Mouse (Mus musculus): ENCODE measurements around the gene Clec18a. TPM values are rescaled to one million over a fixed set of nuclear protein-coding genes. Genes with fewer than 3 reads are reported as not detected.
"Not testable (repeated sequence)": the region's sequence is repeated elsewhere in the genome, so short reads cannot be mapped to it uniquely, and the experiment has no call there.

Gene Clec18a
- polyA plus RNA-seq (2016; fragmentation: Nextera tagmentation; extraction: Ambion mirVana): 1.1 and 2.0 TPM in 2 replicates

DNA sequence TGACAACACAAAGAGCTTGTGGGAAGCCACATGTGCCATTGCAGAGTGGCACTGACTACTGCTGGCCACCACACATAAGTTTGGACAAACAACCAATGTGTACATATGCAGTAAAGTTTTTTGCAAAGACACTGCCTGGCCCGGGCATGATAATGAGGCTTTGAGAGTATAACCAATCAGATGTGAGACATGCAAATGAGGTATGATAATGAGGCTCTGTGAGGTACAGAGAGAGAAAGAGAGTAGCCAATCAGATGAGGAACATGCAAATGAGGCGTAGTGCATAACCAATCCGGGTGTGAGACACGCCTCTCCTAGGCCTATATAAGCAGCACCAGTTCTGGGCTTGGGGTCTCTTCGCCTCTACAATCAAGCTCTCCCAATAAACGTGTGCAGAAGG, at the start of gene Clec18a:
Clec18a (minus strand) TSS at position 101 of the 400 bp plus-strand sequence.
- H3K27me3 ChIP-seq (ENCODE audit: low read depth, poor library complexity, severe bottlenecking); H3K27ac ChIP-seq (replicated peaks); H3K4me3 ChIP-seq; H3K9me3 ChIP-seq (replicated peaks); H3K36me3 ChIP-seq; DNase-seq (ENCODE audit: low spot score): not testable (repeated sequence)
- H3K4me1 ChIP-seq: peaks cover 20% of the 10 kb centered on the region
- 87% methylated on average over 6 of the region's 6 CpGs for WGBS

GRCm38 (mm10) chr8:111130756-111131155, 38.5 kb upstream of the Clec18a start:
- DNase-seq (ENCODE audit: low spot score): no peak
- Histone ChIP-seq H3K27ac (replicated peaks) (no peak overlapping the region), H3K9me3 (replicated peaks) (no peaks in the 10 kb centered on the region), H3K36me3 (peaks cover 96% of the 10 kb centered on the region), H3K4me1 (no peaks in the 10 kb centered on the region), H3K27me3 (ENCODE audit: low read depth, poor library complexity, severe bottlenecking) (no peaks in the 10 kb centered on the region), H3K4me3 (no peak overlapping the region)
- 92% methylated on average over 2 of the region's 2 CpGs for WGBS

GRCm38 (mm10) chr8:111119481-111119880, 27.3 kb upstream of the Clec18a start:
- H3K4me1 ChIP-seq: no peaks in the 10 kb centered on the region
- no peaks in the 10 kb centered on the region for H3K27me3 ChIP-seq (ENCODE audit: low read depth, poor library complexity, severe bottlenecking)
- no peak for DNase-seq (ENCODE audit: low spot score)
- no peaks in the 10 kb centered on the region for H3K9me3 ChIP-seq (replicated peaks)
- WGBS: 96% methylated on average over 3 of the region's 3 CpGs
- peaks cover 98% of the 10 kb centered on the region for H3K36me3 ChIP-seq
- no peak overlapping the region for H3K4me3 ChIP-seq
- no peak overlapping the region for H3K27ac ChIP-seq (replicated peaks)

DNA sequence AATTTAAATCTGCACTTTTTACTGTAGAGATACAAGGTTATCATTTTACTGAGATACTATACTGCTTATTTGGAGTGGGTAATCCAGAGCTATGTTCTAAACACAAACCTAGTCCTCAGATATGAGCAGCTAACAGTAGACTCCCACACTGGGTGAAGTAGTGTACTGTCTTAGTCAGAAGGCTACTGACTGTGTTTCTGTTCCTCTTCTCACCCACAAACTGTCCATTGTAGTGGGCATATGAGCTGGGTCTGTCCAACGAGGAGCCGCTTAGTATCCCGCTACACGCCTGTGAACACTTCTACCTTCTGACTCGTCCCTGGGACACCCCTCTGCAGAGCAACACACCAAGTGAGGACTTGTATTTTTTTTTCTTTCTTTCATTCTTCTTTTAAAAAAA, 22.7 kb upstream of the Clec18a start:
- no peaks in the 10 kb centered on the region for H3K9me3 ChIP-seq (replicated peaks)
- H3K36me3 ChIP-seq: peaks cover 89% of the 10 kb centered on the region
- no peak for DNase-seq (ENCODE audit: low spot score)
- no peaks in the 10 kb centered on the region for H3K4me1 ChIP-seq
- no peak overlapping the region for H3K4me3 ChIP-seq
- no peaks in the 10 kb centered on the region for H3K27me3 ChIP-seq (ENCODE audit: low read depth, poor library complexity, severe bottlenecking)
- no peak overlapping the region for H3K27ac ChIP-seq (replicated peaks)
- WGBS: 94% methylated on average over 5 of the region's 5 CpGs

DNA sequence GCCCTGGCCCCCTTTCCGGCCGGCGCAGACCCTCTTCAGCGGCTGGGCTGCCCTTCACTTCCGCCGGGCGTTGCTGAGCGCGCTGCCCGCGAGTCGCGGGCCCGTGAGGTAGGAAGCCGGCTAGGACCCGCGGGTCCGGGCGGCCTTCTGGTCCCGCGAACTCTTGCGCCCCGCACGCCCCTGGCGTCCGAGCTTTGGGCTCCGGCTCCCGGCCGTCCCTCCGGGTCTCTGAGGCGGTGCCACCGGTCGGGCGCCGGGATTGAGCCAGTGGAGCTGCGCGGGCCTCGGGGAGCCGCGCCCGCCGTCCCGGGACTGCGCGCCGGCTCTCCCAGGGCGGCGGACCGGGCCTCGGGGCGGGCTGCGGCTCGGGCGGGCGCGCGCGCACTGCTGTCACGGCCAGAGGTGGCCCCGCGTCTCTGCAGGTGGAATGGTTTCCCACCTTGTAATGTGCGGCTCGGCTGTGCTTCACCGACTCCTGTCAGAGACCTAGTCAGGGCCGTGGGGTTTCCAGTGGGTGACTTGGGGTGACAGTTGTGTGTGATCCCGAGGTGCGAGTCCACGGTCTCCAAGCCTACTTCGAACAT, 2.6 kb upstream of the Clec18a start:
- peak overlapping the region; percentile 71 for H3K27ac ChIP-seq (replicated peaks)
- not testable (repeated sequence) for H3K27me3 ChIP-seq (ENCODE audit: low read depth, poor library complexity, severe bottlenecking); DNase-seq (ENCODE audit: low spot score); H3K9me3 ChIP-seq (replicated peaks); H3K36me3 ChIP-seq
- H3K4me3 ChIP-seq: peak overlapping the region; percentile 71
- H3K4me1 ChIP-seq: peaks cover 20% of the 10 kb centered on the region
- under 1% methylated on average over 68 of the region's 69 CpGs for WGBS

- DNase-seq (ENCODE audit: low spot score): peak; percentile 92
- peak within 1 kb of the TSS; percentile 71 for H3K27ac ChIP-seq (replicated peaks)
- H3K4me3 ChIP-seq: peak within 1 kb of the TSS; percentile 71
- H3K36me3 ChIP-seq: no peaks in the 10 kb centered on the region
- no peaks in the 10 kb centered on the region for H3K9me3 ChIP-seq (replicated peaks)
- WGBS: 5% methylated on average over 72 of the region's 72 CpGs
- no peaks in the 10 kb centered on the region for H3K27me3 ChIP-seq (ENCODE audit: low read depth, poor library complexity, severe bottlenecking)
- peaks cover 20% of the 10 kb centered on the region for H3K4me1 ChIP-seq
Measured at GRCm38 (mm10) chr8:111093865-111094718, 1.9 kb upstream of the Clec18a start, which contains the start of gene Pdpr. Gene Pdpr (plus strand): TSS chr8:111094630.

DNA sequence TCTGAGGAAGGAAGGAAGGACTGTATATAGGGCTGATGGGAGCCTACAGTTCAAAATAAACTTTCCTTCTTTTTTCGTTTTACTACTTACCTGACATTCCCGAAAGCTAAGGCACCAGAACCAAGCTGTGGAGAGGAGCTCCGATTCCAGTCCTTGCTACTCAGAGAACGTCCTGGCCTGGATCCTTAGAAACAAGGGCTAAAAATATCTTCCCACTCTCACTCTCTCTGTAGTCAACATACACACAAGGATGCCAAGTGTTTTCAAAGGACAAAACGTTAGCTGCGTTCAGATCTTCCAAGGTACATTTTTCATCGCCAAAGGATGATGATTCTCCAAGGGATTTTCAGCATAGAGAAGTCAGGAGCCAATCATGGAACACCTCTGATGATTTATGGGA, 520 bp downstream of the Clec18a start:
- H3K4me1 ChIP-seq: peaks cover 20% of the 10 kb centered on the region
- H3K27me3 ChIP-seq (ENCODE audit: low read depth, poor library complexity, severe bottlenecking): no peaks in the 10 kb centered on the region
- no peaks in the 10 kb centered on the region for H3K9me3 ChIP-seq (replicated peaks)
- WGBS: 82% methylated on average over 7 of the region's 7 CpGs
- H3K36me3 ChIP-seq: no peaks in the 10 kb centered on the region
- DNase-seq (ENCODE audit: low spot score): no peak
- no peak overlapping the region for H3K27ac ChIP-seq (replicated peaks)
- H3K4me3 ChIP-seq: no peak overlapping the region

DNA sequence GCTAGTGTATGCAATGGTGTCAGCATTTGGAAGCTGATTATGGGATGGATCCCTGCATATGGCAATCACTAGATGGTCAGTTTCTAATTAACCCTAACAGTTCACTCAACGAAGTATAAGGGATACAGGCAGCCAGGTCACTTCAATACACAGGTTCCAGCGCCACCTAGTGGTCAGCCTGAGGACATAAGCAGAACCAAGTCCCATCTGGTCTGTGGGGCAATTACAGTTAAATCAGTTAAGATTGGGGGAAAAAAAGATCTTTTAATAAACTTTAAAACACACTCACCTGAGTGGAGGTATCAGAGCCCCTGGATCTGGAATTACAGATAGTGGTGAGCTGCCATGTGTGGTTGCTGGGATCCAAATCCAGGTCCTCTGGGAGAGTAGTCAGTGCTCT, 2.1 kb downstream of the Clec18a start:
- H3K4me3 ChIP-seq: no peak overlapping the region
- no peaks in the 10 kb centered on the region for H3K27me3 ChIP-seq (ENCODE audit: low read depth, poor library complexity, severe bottlenecking)
- peak; percentile 80 for DNase-seq (ENCODE audit: low spot score)
- peaks cover 9% of the 10 kb centered on the region for H3K4me1 ChIP-seq
- no peaks in the 10 kb centered on the region for H3K9me3 ChIP-seq (replicated peaks)
- H3K27ac ChIP-seq (replicated peaks): no peak overlapping the region
- H3K36me3 ChIP-seq: no peaks in the 10 kb centered on the region
- WGBS: 0% methylated on average over 2 of the region's 2 CpGs

- not testable (repeated sequence) for H3K4me3 ChIP-seq; H3K9me3 ChIP-seq (replicated peaks); H3K27ac ChIP-seq (replicated peaks); H3K36me3 ChIP-seq; H3K27me3 ChIP-seq (ENCODE audit: low read depth, poor library complexity, severe bottlenecking); DNase-seq (ENCODE audit: low spot score)
- peaks cover 37% of the 10 kb centered on the region for H3K4me1 ChIP-seq
- 87% methylated on average over 5 of the region's 5 CpGs for WGBS
Measured at GRCm38 (mm10) chr8:111083936-111084335, 8.3 kb downstream of the Clec18a start.

GRCm38 (mm10) chr8:111081580-111082258, 10.5 kb downstream of the Clec18a start:
- Histone ChIP-seq H3K9me3 (replicated peaks) (no peaks in the 10 kb centered on the region), H3K27ac (replicated peaks) (peak overlapping the region; percentile 46), H3K36me3 (no peaks in the 10 kb centered on the region), H3K27me3 (ENCODE audit: low read depth, poor library complexity, severe bottlenecking) (no peaks in the 10 kb centered on the region), H3K4me1 (peaks cover 40% of the 10 kb centered on the region), H3K4me3 (peak overlapping the region; percentile 5; the same call in 1 of the 2 replicates)
- no peak for DNase-seq (ENCODE audit: low spot score)
- WGBS: 47% methylated on average over 12 of the region's 12 CpGs

- peak overlapping the region; percentile 14; the same call in 1 of the 2 replicates for H3K4me3 ChIP-seq
- WGBS: 35% methylated on average over 6 of the region's 6 CpGs
- no peaks in the 10 kb centered on the region for H3K9me3 ChIP-seq (replicated peaks)
- peaks cover 40% of the 10 kb centered on the region for H3K4me1 ChIP-seq
- no peaks in the 10 kb centered on the region for H3K27me3 ChIP-seq (ENCODE audit: low read depth, poor library complexity, severe bottlenecking)
- peak overlapping the region; percentile 46; the same call in 1 of the 2 replicates for H3K27ac ChIP-seq (replicated peaks)
- peak; percentile 37 for DNase-seq (ENCODE audit: low spot score)
- no peaks in the 10 kb centered on the region for H3K36me3 ChIP-seq
Measured at GRCm38 (mm10) chr8:111079861-111080271, 12.4 kb downstream of the Clec18a start.

GRCm38 (mm10) chr8:111079461-111079860, 12.8 kb downstream of the Clec18a start:
- no peaks in the 10 kb centered on the region for H3K36me3 ChIP-seq
- no peaks in the 10 kb centered on the region for H3K9me3 ChIP-seq (replicated peaks)
- peaks cover 40% of the 10 kb centered on the region for H3K4me1 ChIP-seq
- no peak overlapping the region for H3K27ac ChIP-seq (replicated peaks)
- H3K27me3 ChIP-seq (ENCODE audit: low read depth, poor library complexity, severe bottlenecking): no peaks in the 10 kb centered on the region
- DNase-seq (ENCODE audit: low spot score): no peak
- 71% methylated on average over 5 of the region's 5 CpGs for WGBS
- no peak overlapping the region; the same call in 1 of the 2 replicates for H3K4me3 ChIP-seq

Measured in midbrain, embryonic 10.5 days (tissue).